Mouse (Mus musculus): ENCODE results near the gene Myo6.

GRCm38 (mm10) chr9:80306853-80307252 lies 142.0 kb downstream of the Myo6 start:
- TF ChIP-seq CTCF (conservative IDR thresholded peaks at IDR 0.05; ENCODE audit: low read length) (no peak), NANOG (IDR thresholded peaks at IDR 0.05; ENCODE audit: borderline replicate concordance, low read length) (no peak), POU5F1 (IDR thresholded peaks at IDR 0.05; ENCODE audit: borderline replicate concordance, low read length) (no peak)
